Mouse (Mus musculus): ENCODE measurements at regions not wholly inside any gene's neighbourhood (a gene's known extent, or its start where the extent isn't known, plus 50 kb on each side); places are given as distances from the start of the nearest gene placed in this dataset.

GRCm38 (mm10) chr8:128043392-128043791 lies 315.0 kb upstream of the Nrp1 start:
- DNase-seq (ENCODE audit: low spot score), result no peak

- DNase-seq (ENCODE audit: low spot score), result no peak
These were observed 302.2 kb upstream of the Nrp1 start for GRCm38 (mm10) chr8:128056251-128056650.

GRCm38 (mm10) chr8:128057845-128058244 lies 300.6 kb upstream of the Nrp1 start:
- no peak for DNase-seq (ENCODE audit: low spot score)

- no peak for DNase-seq (ENCODE audit: low spot score)
These were observed 298.6 kb upstream of the Nrp1 start for GRCm38 (mm10) chr8:128059817-128060216.

- no peak for DNase-seq (ENCODE audit: low spot score)
These were observed 294.2 kb upstream of the Nrp1 start for GRCm38 (mm10) chr8:128064211-128064610.

- no peak for DNase-seq (ENCODE audit: low spot score)
These were observed 293.3 kb upstream of the Nrp1 start for GRCm38 (mm10) chr8:128065127-128065526.

GRCm38 (mm10) chr8:128065964-128066680 lies 292.3 kb upstream of the Nrp1 start:
- DNase-seq (ENCODE audit: low spot score), result no peak

GRCm38 (mm10) chr8:128069749-128070148 lies 288.7 kb upstream of the Nrp1 start:
- no peak for DNase-seq (ENCODE audit: low spot score)

- DNase-seq (ENCODE audit: low spot score), result no peak
These were observed 282.8 kb upstream of the Nrp1 start for GRCm38 (mm10) chr8:128075566-128075965.

- no peak for DNase-seq (ENCODE audit: low spot score)
These were observed 282.2 kb upstream of the Nrp1 start for GRCm38 (mm10) chr8:128076226-128076625.

- no peak for DNase-seq (ENCODE audit: low spot score)
These were observed 279.7 kb upstream of the Nrp1 start for GRCm38 (mm10) chr8:128078740-128079139.

- DNase-seq (ENCODE audit: low spot score), result no peak
These were observed 272.6 kb upstream of the Nrp1 start for GRCm38 (mm10) chr8:128085800-128086199.

GRCm38 (mm10) chr8:128087500-128087899 lies 270.9 kb upstream of the Nrp1 start:
- DNase-seq (ENCODE audit: low spot score), result no peak

- no peak for DNase-seq (ENCODE audit: low spot score)
These were observed 265.6 kb upstream of the Nrp1 start for GRCm38 (mm10) chr8:128092826-128093225.

GRCm38 (mm10) chr8:128095451-128095850 lies 263.0 kb upstream of the Nrp1 start:
- no peak for DNase-seq (ENCODE audit: low spot score)

GRCm38 (mm10) chr8:128097601-128098000 lies 260.8 kb upstream of the Nrp1 start:
- no peak for DNase-seq (ENCODE audit: low spot score)

- no peak for DNase-seq (ENCODE audit: low spot score)
These were observed 255.0 kb upstream of the Nrp1 start for GRCm38 (mm10) chr8:128103380-128103779.

GRCm38 (mm10) chr8:128106569-128106968 lies 251.8 kb upstream of the Nrp1 start:
- DNase-seq (ENCODE audit: low spot score), result no peak

- DNase-seq (ENCODE audit: low spot score), result no peak
These were observed 251.4 kb upstream of the Nrp1 start for GRCm38 (mm10) chr8:128107041-128107440.

GRCm38 (mm10) chr8:128109036-128109435 lies 249.4 kb upstream of the Nrp1 start:
- no peak for DNase-seq (ENCODE audit: low spot score)

GRCm38 (mm10) chr8:128111132-128111531 lies 247.3 kb upstream of the Nrp1 start:
- DNase-seq (ENCODE audit: low spot score), result no peak

GRCm38 (mm10) chr8:128113116-128113515 lies 245.3 kb upstream of the Nrp1 start:
- DNase-seq (ENCODE audit: low spot score), result no peak

- DNase-seq (ENCODE audit: low spot score), result no peak
These were observed 217.0 kb upstream of the Nrp1 start for GRCm38 (mm10) chr8:128141290-128141966.
